Mouse (Mus musculus): Measurements from ENCODE around the gene Cacnb4. TPM values are rescaled to one million over a fixed set of nuclear protein-coding genes. Genes with fewer than 3 reads are reported as not detected.

Cacnb4 gene
- polyA plus RNA-seq, 1 experiment from 2014 or later = 1.5 TPM

GRCm38 (mm10) chr2:52537645-52538044, 139.0 kb downstream of the Cacnb4 start:
- DNase-seq (ENCODE audit: low spot score) = no peak
- WGBS = 71% methylated on average over 3 of the region's 3 CpGs

GRCm38 (mm10) chr2:52537155-52537554, 139.5 kb downstream of the Cacnb4 start:
- H3K4me3 ChIP-seq (ENCODE audit: low read depth, low read length) = no peak overlapping the region
- H3K9me3 ChIP-seq (ENCODE audit: low read length) = no peaks in the 10 kb centered on the region
- TF ChIP-seq CTCF (IDR thresholded peaks at IDR 0.05) (no peak), EP300 (IDR thresholded peaks at IDR 0.05) (no peak)
- no peak overlapping the region for H3K27ac ChIP-seq (ENCODE audit: low read length)
- DNase-seq (ENCODE audit: low spot score) (no peak), ATAC-seq (no peak)
- no peak overlapping the region for H3K9ac ChIP-seq (replicated peaks; ENCODE audit: low read depth)
- H3K27me3 ChIP-seq (replicated peaks; ENCODE audit: insufficient read depth, low read length) = no peaks in the 10 kb centered on the region
- no peaks in the 10 kb centered on the region for H3K36me3 ChIP-seq (ENCODE audit: insufficient read depth, low read length)
- no peak overlapping the region for H3K4me2 ChIP-seq (replicated peaks; ENCODE audit: low read depth, low read length)
- WGBS = 90% methylated on average over 9 of the region's 9 CpGs
- no peaks in the 10 kb centered on the region for H3K4me1 ChIP-seq (ENCODE audit: insufficient read depth, low read depth, low read length)

More at GRCm38 (mm10) chr2:52537645-52538044, 139.0 kb downstream of the Cacnb4 start:
- Histone ChIP-seq H3K9ac (replicated peaks; ENCODE audit: low read depth) (no peak overlapping the region), H3K9me3 (ENCODE audit: low read length) (no peaks in the 10 kb centered on the region), H3K27ac (ENCODE audit: low read length) (no peak overlapping the region), H3K4me2 (replicated peaks; ENCODE audit: low read depth, low read length) (no peak overlapping the region), H3K27me3 (replicated peaks; ENCODE audit: insufficient read depth, low read length) (no peaks in the 10 kb centered on the region), H3K36me3 (ENCODE audit: insufficient read depth, low read length) (no peaks in the 10 kb centered on the region), H3K4me3 (ENCODE audit: low read depth, low read length) (no peak overlapping the region), H3K4me1 (ENCODE audit: insufficient read depth, low read depth, low read length) (no peaks in the 10 kb centered on the region)
- TF ChIP-seq CTCF (IDR thresholded peaks at IDR 0.05) = no peak
- no peak for ATAC-seq

GRCm38 (mm10) chr2:52536511-52536910, 140.1 kb downstream of the Cacnb4 start:
- H3K4me3 ChIP-seq (ENCODE audit: low read depth, low read length) = no peak overlapping the region
- no peak overlapping the region for H3K4me2 ChIP-seq (replicated peaks; ENCODE audit: low read depth, low read length)
- 60% methylated on average over 4 of the region's 4 CpGs for WGBS
- H3K9me3 ChIP-seq (ENCODE audit: low read length) = no peaks in the 10 kb centered on the region
- no peaks in the 10 kb centered on the region for H3K36me3 ChIP-seq (ENCODE audit: insufficient read depth, low read length)
- H3K9ac ChIP-seq (replicated peaks; ENCODE audit: low read depth) = no peak overlapping the region
- no peak overlapping the region for H3K27ac ChIP-seq (ENCODE audit: low read length)
- no peaks in the 10 kb centered on the region for H3K27me3 ChIP-seq (replicated peaks; ENCODE audit: insufficient read depth, low read length)
- DNase-seq (ENCODE audit: low spot score) (no peak), ATAC-seq (no peak)
- no peaks in the 10 kb centered on the region for H3K4me1 ChIP-seq (ENCODE audit: insufficient read depth, low read depth, low read length)
- TF ChIP-seq CTCF (IDR thresholded peaks at IDR 0.05) = no peak
- TF ChIP-seq EP300 (IDR thresholded peaks at IDR 0.05) = no peak

- H3K9ac ChIP-seq (replicated peaks; ENCODE audit: low read depth) = no peak overlapping the region
- H3K9me3 ChIP-seq (ENCODE audit: low read length) = no peaks in the 10 kb centered on the region
- ATAC-seq = no peak
- H3K4me1 ChIP-seq (ENCODE audit: insufficient read depth, low read depth, low read length) = no peaks in the 10 kb centered on the region
- no peak overlapping the region for H3K27ac ChIP-seq (ENCODE audit: low read length)
- WGBS = 63% methylated on average over 5 of the region's 5 CpGs
- TF ChIP-seq EP300 (IDR thresholded peaks at IDR 0.05) (no peak), CTCF (IDR thresholded peaks at IDR 0.05) (no peak)
- no peak overlapping the region for H3K4me3 ChIP-seq (ENCODE audit: low read depth, low read length)
- no peak for DNase-seq (ENCODE audit: low spot score)
- no peaks in the 10 kb centered on the region for H3K27me3 ChIP-seq (replicated peaks; ENCODE audit: insufficient read depth, low read length)
- no peaks in the 10 kb centered on the region for H3K36me3 ChIP-seq (ENCODE audit: insufficient read depth, low read length)
- H3K4me2 ChIP-seq (replicated peaks; ENCODE audit: low read depth, low read length) = no peak overlapping the region
Observed at GRCm38 (mm10) chr2:52533696-52534095, 142.9 kb downstream of the Cacnb4 start.

GRCm38 (mm10) chr2:52530521-52530920, 146.1 kb downstream of the Cacnb4 start:
- H3K4me2 ChIP-seq (replicated peaks; ENCODE audit: low read depth, low read length) = no peak overlapping the region
- H3K9ac ChIP-seq (replicated peaks; ENCODE audit: low read depth) = no peak overlapping the region
- H3K4me1 ChIP-seq (ENCODE audit: insufficient read depth, low read depth, low read length) = no peaks in the 10 kb centered on the region
- H3K36me3 ChIP-seq (ENCODE audit: insufficient read depth, low read length) = no peaks in the 10 kb centered on the region
- ATAC-seq = no peak
- no peak overlapping the region for H3K27ac ChIP-seq (ENCODE audit: low read length)
- H3K4me3 ChIP-seq (ENCODE audit: low read depth, low read length) = no peak overlapping the region
- DNase-seq (ENCODE audit: low spot score) = no peak
- WGBS = 83% methylated on average over 2 of the region's 2 CpGs
- H3K9me3 ChIP-seq (ENCODE audit: low read length) = no peaks in the 10 kb centered on the region
- TF ChIP-seq EP300 (IDR thresholded peaks at IDR 0.05) = no peak
- no peaks in the 10 kb centered on the region for H3K27me3 ChIP-seq (replicated peaks; ENCODE audit: insufficient read depth, low read length)

GRCm38 (mm10) chr2:52529245-52529644, 147.4 kb downstream of the Cacnb4 start:
- no peak overlapping the region for H3K4me2 ChIP-seq (replicated peaks; ENCODE audit: low read depth, low read length)
- H3K27ac ChIP-seq (ENCODE audit: low read length) = no peak overlapping the region
- no peak overlapping the region for H3K9ac ChIP-seq (replicated peaks; ENCODE audit: low read depth)
- no peaks in the 10 kb centered on the region for H3K4me1 ChIP-seq (ENCODE audit: insufficient read depth, low read depth, low read length)
- no peaks in the 10 kb centered on the region for H3K36me3 ChIP-seq (ENCODE audit: insufficient read depth, low read length)
- DNase-seq (ENCODE audit: low spot score) = no peak
- TF ChIP-seq EP300 (IDR thresholded peaks at IDR 0.05) = no peak
- TF ChIP-seq CTCF (IDR thresholded peaks at IDR 0.05) = no peak
- no peak for ATAC-seq
- no peaks in the 10 kb centered on the region for H3K27me3 ChIP-seq (replicated peaks; ENCODE audit: insufficient read depth, low read length)
- no peaks in the 10 kb centered on the region for H3K9me3 ChIP-seq (ENCODE audit: low read length)
- WGBS = 73% methylated on average over 7 of the region's 7 CpGs
- no peak overlapping the region for H3K4me3 ChIP-seq (ENCODE audit: low read depth, low read length)

Data from lung, postnatal 0 days (tissue).